8 mouse cellular contexts compared by ENCODE assay signal in genomic region chr8:120832022-120832421, GRCm38 (mm10).
DNase-seq lines count a peak whose midpoint lies in the region; ATAC-seq and TF ChIP-seq lines count a peak whose summit lies in the region.

No protein-coding gene starts in this region.

- peak overlapping the region; percentile 60 for H3K4me2 ChIP-seq in heart, embryonic 15.5 days
- H3K4me2 ChIP-seq in liver, embryonic 14.5 days (ENCODE audit: low read depth): peak overlapping the region; percentile 16; the same call in 1 of the 2 replicates
- peak overlapping the region; percentile 44 for H3K4me2 ChIP-seq in stomach, postnatal 0 days (replicated peaks; ENCODE audit: low read depth)

- peak overlapping the region; percentile 34 for H3K4me3 ChIP-seq in heart, embryonic 15.5 days
- H3K4me3 ChIP-seq in liver, embryonic 14.5 days (ENCODE audit: insufficient read depth in 1 of 2, low read depth in 2 of 2, low read length in 2 of 2): no peak overlapping the region; a peak in 1 of 4 replicates
- no peak overlapping the region for H3K4me3 ChIP-seq in stomach, postnatal 0 days (ENCODE audit: low read depth, low read length)

- intact Hi-C loops in left cerebral cortex, postnatal 36 days (cut with DNase I): no loop called here

- WGBS in heart, embryonic 15.5 days: 10% methylated on average over 14 of the region's 14 CpGs
- WGBS in liver, embryonic 14.5 days (ENCODE audit: insufficient replicate concordance): 11% methylated on average over 14 of the region's 14 CpGs
- 9% methylated on average over 12 of the region's 14 CpGs for WGBS in stomach, postnatal 0 days

- H3K4me1 ChIP-seq in heart, embryonic 15.5 days (replicated peaks): peaks cover 16% of the 10 kb centered on the region
- 0 out of 4 replicates have a peak, but pooled peaks cover 0 to 2% of the 10 kb centered on the region in 2 experiments for H3K4me1 ChIP-seq in liver, embryonic 14.5 days (replicated peaks; ENCODE audit: control insufficient read depth in 2 of 2, insufficient read depth in 2 of 2, low read length in 1 of 2)
- H3K4me1 ChIP-seq in stomach, postnatal 0 days (replicated peaks; ENCODE audit: control insufficient read depth, insufficient read depth): no peaks in the 10 kb centered on the region

- no peak for TF ChIP-seq EP300 in liver, embryonic 14.5 days (IDR thresholded peaks at IDR 0.05; ENCODE audit: low read depth)
- TF ChIP-seq EP300 in stomach, postnatal 0 days (optimal IDR thresholded peaks at IDR 0.05): no peak

- 0 out of 2 replicates have a peak, but pooled peaks have one; percentile 19 for ATAC-seq in heart, embryonic 15.5 days (replicated peaks; ENCODE audit: insufficient number of reproducible peaks, insufficient read depth, low FRiP score, low read depth)
- ATAC-seq in liver, embryonic 14.5 days (ENCODE audit: insufficient read depth): no peak
- no peak for ATAC-seq in stomach, postnatal 0 days (ENCODE audit: low FRiP score, low TSS enrichment)

- no peak for TF ChIP-seq CTCF in liver, embryonic 14.5 days (IDR thresholded peaks at IDR 0.05; ENCODE audit: low read depth)
- no peak for TF ChIP-seq CTCF in stomach, postnatal 0 days (IDR thresholded peaks at IDR 0.05; ENCODE audit: low read depth)

- H3K27me3 ChIP-seq in heart, embryonic 15.5 days: peaks cover 69% of the 10 kb centered on the region
- no peaks in the 10 kb centered on the region for H3K27me3 ChIP-seq in liver, embryonic 14.5 days (ENCODE audit: control insufficient read depth, insufficient read depth, low read length)
- H3K27me3 ChIP-seq in stomach, postnatal 0 days (ENCODE audit: control insufficient read depth, insufficient read depth, low read length): no peaks in the 10 kb centered on the region

- no peak overlapping the region for H3K9ac ChIP-seq in heart, embryonic 15.5 days
- no peak overlapping the region for H3K9ac ChIP-seq in liver, embryonic 14.5 days (replicated peaks)
- H3K9ac ChIP-seq in stomach, postnatal 0 days (ENCODE audit: low read length): no peak overlapping the region

- no peaks in the 10 kb centered on the region for H3K36me3 ChIP-seq in heart, embryonic 15.5 days
- H3K36me3 ChIP-seq in liver, embryonic 14.5 days (replicated peaks; ENCODE audit: control insufficient read depth, insufficient read depth, low read depth): no peaks in the 10 kb centered on the region
- H3K36me3 ChIP-seq in stomach, postnatal 0 days (ENCODE audit: control insufficient read depth, insufficient read depth, low read length): no peaks in the 10 kb centered on the region

- H3K9me3 ChIP-seq in heart, embryonic 15.5 days (replicated peaks): no peaks in the 10 kb centered on the region
- H3K9me3 ChIP-seq in liver, embryonic 14.5 days (ENCODE audit: control insufficient read depth, low read length): no peaks in the 10 kb centered on the region
- H3K9me3 ChIP-seq in stomach, postnatal 0 days (ENCODE audit: control insufficient read depth, low read length): no peaks in the 10 kb centered on the region

- H3K27ac ChIP-seq in heart, embryonic 15.5 days: no peak overlapping the region
- no peak overlapping the region for H3K27ac ChIP-seq in liver, embryonic 14.5 days
- H3K27ac ChIP-seq in stomach, postnatal 0 days (replicated peaks): peak overlapping the region; percentile 49; the same call in 1 of the 2 replicates

- DNase-seq in urinary bladder, postnatal 14 days (ENCODE audit: low spot score): peak; percentile 20
- DNase-seq in urinary bladder, postnatal 4 days (ENCODE audit: low spot score in 2 of 2): no peak
- DNase-seq in liver, embryonic 14.5 days (ENCODE audit: low read depth in 3 of 3, low spot score in 3 of 3): no peak
- DNase-seq in stomach, postnatal 0 days (ENCODE audit: low spot score): peak; percentile 34
- no peak for DNase-seq in layer of hippocampus, postnatal 14 days (ENCODE audit: low spot score in 2 of 2)
- no peak for DNase-seq in left cerebral cortex, postnatal 36 days (ENCODE audit: low spot score in 2 of 2)
- DNase-seq in thymus, postnatal 4 days: no peak

Comparison
In these comparisons a context has a peak if more than half of its experiments do, and no peak if none do; other contexts are left out.
1. DNase-seq: peak in urinary bladder, postnatal 14 days (single experiment) and stomach, postnatal 0 days (single experiment); none in urinary bladder, postnatal 4 days (0 of 2), liver, embryonic 14.5 days (0 of 3), layer of hippocampus, postnatal 14 days (0 of 2), left cerebral cortex, postnatal 36 days (0 of 2) and thymus, postnatal 4 days (single experiment).
2. Peak in every context shown above with its lines, with median percentiles within 50 percentile points of each other: H3K4me2 ChIP-seq.